Comparison of ENCODE assay signal across 8 mouse cellular contexts in genomic region chr11:117658974-117659373, GRCm38 (mm10). TPM values are rescaled to one million over a fixed set of nuclear protein-coding genes. Genes with fewer than 3 reads are reported as not detected.
DNase-seq lines count a peak whose midpoint lies in the region; ATAC-seq and TF ChIP-seq lines count a peak whose summit lies in the region.

No protein-coding gene starts in this region.

- H3K27me3 ChIP-seq in liver, postnatal 0 days (ENCODE audit: insufficient read depth, low read length) = no peaks in the 10 kb centered on the region
- H3K27me3 ChIP-seq in hindbrain, embryonic 15.5 days = no peaks in the 10 kb centered on the region
- H3K27me3 ChIP-seq in neural tube, embryonic 15.5 days (replicated peaks) = no peaks in the 10 kb centered on the region

- no peak overlapping the region for H3K9ac ChIP-seq in liver, postnatal 0 days (replicated peaks)
- no peak overlapping the region for H3K9ac ChIP-seq in hindbrain, embryonic 15.5 days
- H3K9ac ChIP-seq in neural tube, embryonic 15.5 days (replicated peaks) = 0 out of 2 replicates have a peak overlapping the region, but pooled peaks have one; percentile 10

- WGBS in liver, postnatal 0 days (ENCODE audit: insufficient replicate concordance) = 63% methylated on average over 4 of the region's 4 CpGs
- WGBS in hindbrain, embryonic 15.5 days = 32% methylated on average over 4 of the region's 4 CpGs
- WGBS in neural tube, embryonic 15.5 days = 28% methylated on average over 4 of the region's 4 CpGs

- H3K4me1 ChIP-seq in liver, postnatal 0 days (ENCODE audit: insufficient read depth) = peaks cover 37% of the 10 kb centered on the region
- peaks cover 45% of the 10 kb centered on the region for H3K4me1 ChIP-seq in hindbrain, embryonic 15.5 days (replicated peaks)
- H3K4me1 ChIP-seq in neural tube, embryonic 15.5 days = peaks cover 56% of the 10 kb centered on the region

- H3K4me3 ChIP-seq in liver, postnatal 0 days (ENCODE audit: low read depth, low read length) = no peak overlapping the region
- no peak overlapping the region for H3K4me3 ChIP-seq in hindbrain, embryonic 15.5 days
- H3K4me3 ChIP-seq in neural tube, embryonic 15.5 days (replicated peaks) = peak overlapping the region; percentile 1; the same call in 1 of the 2 replicates

- TF ChIP-seq CTCF in liver, postnatal 0 days (IDR thresholded peaks at IDR 0.05; ENCODE audit: low read depth) = no peak

- no peak overlapping the region for H3K27ac ChIP-seq in liver, postnatal 0 days (ENCODE audit: low read depth)
- H3K27ac ChIP-seq in hindbrain, embryonic 15.5 days (replicated peaks) = peak overlapping the region; percentile 22; the same call in 1 of the 2 replicates
- H3K27ac ChIP-seq in neural tube, embryonic 15.5 days (replicated peaks) = 0 out of 2 replicates have a peak overlapping the region, but pooled peaks have one; percentile 37

- no peaks in the 10 kb centered on the region for H3K9me3 ChIP-seq in liver, postnatal 0 days (ENCODE audit: low read length)
- no peaks in the 10 kb centered on the region for H3K9me3 ChIP-seq in hindbrain, embryonic 15.5 days
- H3K9me3 ChIP-seq in neural tube, embryonic 15.5 days (replicated peaks) = no peaks in the 10 kb centered on the region

- ATAC-seq in liver, postnatal 0 days = no peak
- ATAC-seq in hindbrain, embryonic 15.5 days (ENCODE audit: low FRiP score, low read depth) = no peak
- ATAC-seq in neural tube, embryonic 15.5 days (ENCODE audit: low FRiP score) = no peak
- no peak for ATAC-seq in granulocyte monocyte progenitor cell, adult 5-6 weeks (replicated peaks; ENCODE audit: poor library complexity, severe bottlenecking)

- no peak overlapping the region for H3K4me2 ChIP-seq in liver, postnatal 0 days (ENCODE audit: low read depth, low read length)
- H3K4me2 ChIP-seq in hindbrain, embryonic 15.5 days = peak overlapping the region; percentile 29; the same call in 1 of the 2 replicates
- H3K4me2 ChIP-seq in neural tube, embryonic 15.5 days = peak overlapping the region; percentile 24

- no peak for TF ChIP-seq EP300 in liver, postnatal 0 days (IDR thresholded peaks at IDR 0.05; ENCODE audit: low read depth)

- H3K36me3 ChIP-seq in liver, postnatal 0 days (replicated peaks; ENCODE audit: insufficient read depth, low read length) = no peaks in the 10 kb centered on the region
- H3K36me3 ChIP-seq in hindbrain, embryonic 15.5 days = no peaks in the 10 kb centered on the region
- no peaks in the 10 kb centered on the region for H3K36me3 ChIP-seq in neural tube, embryonic 15.5 days

- DNase-seq in cerebellum, adult 11-12 months = peak; percentile 36
- DNase-seq in cerebellum, postnatal 4 days (ENCODE audit: low spot score in 2 of 2) = no peak
- DNase-seq in liver, postnatal 0 days = peak; percentile 49
- no peak for DNase-seq in liver
- no peak for DNase-seq in B cell, adult 2 months

RNA-seq across cellular contexts. Expression of gene Tnrc6c, which starts 4.9 kb away (rescaled TPM):
- 2.8 and 3.0 TPM in 2 replicates for polyA plus RNA-seq in liver, postnatal 0 days (2015; fragmentation: Nextera tagmentation; extraction: Ambion mirVana)
- polyA plus RNA-seq in hindbrain, embryonic 15.5 days (2015; fragmentation: Nextera tagmentation; extraction: Ambion mirVana) = 24.2 and 24.7 TPM in 2 replicates
- 20.5 and 23.6 TPM in 2 replicates for polyA plus RNA-seq in neural tube, embryonic 15.5 days (2015; fragmentation: Nextera tagmentation; extraction: Ambion mirVana)
- total RNA-seq in granulocyte monocyte progenitor cell, adult 5-6 weeks (2014; fragmentation: Nextera tagmentation) = 21.9 and 24.4 TPM in 2 replicates
- 22.7 and 23.5 TPM in 2 replicates for total RNA-seq in granulocyte monocyte progenitor cell, adult 5-6 weeks (2017)

Comparison
In these comparisons a context has a peak if more than half of its experiments do, and no peak if none do; other contexts are left out.
1. DNase-seq: peak in cerebellum, adult 11-12 months (single experiment) and liver, postnatal 0 days (single experiment); none in cerebellum, postnatal 4 days (0 of 2), liver (single experiment) and B cell, adult 2 months (0 of 2).